Mouse (Mus musculus): ENCODE measurements around the gene Pgm2l1. TPM values are rescaled to one million over a fixed set of nuclear protein-coding genes. Genes with fewer than 3 reads are reported as not detected.
A peak's percentile ranks its signal among the peaks of the same experiment; 100 is the strongest.

Pgm2l1 gene
- polyA plus RNA-seq, 1 experiment: 5.3 TPM

DNA sequence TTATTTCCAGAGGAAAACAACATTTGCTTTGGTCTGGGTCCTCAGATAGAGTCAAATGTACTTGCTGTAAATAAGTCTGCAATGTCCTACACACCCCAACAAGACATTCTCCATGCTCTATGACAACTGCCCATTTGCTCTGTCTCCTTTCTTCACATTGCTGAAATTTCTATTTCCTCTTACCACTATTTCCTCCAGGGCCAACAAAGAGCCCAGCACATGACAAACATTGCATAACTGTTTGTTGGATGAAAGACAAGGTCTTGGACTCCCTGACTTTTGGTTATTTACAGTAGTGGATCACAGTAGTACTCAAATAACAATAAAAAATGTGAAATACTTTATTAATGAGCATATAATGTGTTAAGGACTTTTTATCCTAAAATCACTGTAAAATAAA is 19.3 kb upstream of the Pgm2l1 start:
- H3K4me3 ChIP-seq (ENCODE audit: control insufficient read depth, low read depth, low read length): no peak overlapping the region
- no peak for TF ChIP-seq CTCF (IDR thresholded peaks at IDR 0.05; ENCODE audit: control insufficient read depth, insufficient read depth, insufficient replicate concordance, low read depth, low read length)
- no peak for TF ChIP-seq POLR2A (IDR thresholded peaks at IDR 0.05; ENCODE audit: control insufficient read depth, low read depth, low read length)
- no peaks in the 10 kb centered on the region for H3K27me3 ChIP-seq (ENCODE audit: control insufficient read depth, insufficient read depth, low read length)
- no peak overlapping the region for H3K27ac ChIP-seq (ENCODE audit: control insufficient read depth, insufficient read depth, low read depth, low read length)
- no peaks in the 10 kb centered on the region for H3K36me3 ChIP-seq (ENCODE audit: control insufficient read depth, insufficient read depth, low read length)
- H3K4me1 ChIP-seq (ENCODE audit: control insufficient read depth, insufficient read depth, low read length): no peaks in the 10 kb centered on the region

DNA sequence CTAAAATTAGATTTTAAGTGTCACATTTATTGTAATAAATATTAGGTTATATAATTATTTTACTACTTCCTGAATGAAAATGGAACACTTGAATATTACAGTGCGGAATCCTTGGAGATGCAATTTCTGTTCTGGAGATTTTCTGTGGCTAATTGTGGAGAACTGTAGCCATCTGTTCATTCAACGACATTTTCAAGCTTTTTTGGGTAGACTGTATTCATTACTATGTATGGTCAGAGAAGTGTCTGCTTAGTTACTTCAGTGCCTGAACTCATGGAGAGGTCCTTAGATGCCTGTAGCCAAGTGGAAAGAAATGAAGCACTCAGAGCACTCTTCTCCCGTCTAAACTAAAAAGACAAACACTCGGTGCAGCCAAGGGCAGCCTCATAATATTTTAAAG is 12.9 kb upstream of the Pgm2l1 start:
- Histone ChIP-seq H3K36me3 (ENCODE audit: control insufficient read depth, insufficient read depth, low read length) (no peaks in the 10 kb centered on the region), H3K4me3 (ENCODE audit: control insufficient read depth, low read depth, low read length) (no peak overlapping the region), H3K27me3 (ENCODE audit: control insufficient read depth, insufficient read depth, low read length) (no peaks in the 10 kb centered on the region), H3K4me1 (ENCODE audit: control insufficient read depth, insufficient read depth, low read length) (no peaks in the 10 kb centered on the region), H3K27ac (ENCODE audit: control insufficient read depth, insufficient read depth, low read depth, low read length) (no peak overlapping the region)
- TF ChIP-seq CTCF (IDR thresholded peaks at IDR 0.05; ENCODE audit: control insufficient read depth, insufficient read depth, insufficient replicate concordance, low read depth, low read length): no peak
- no peak for TF ChIP-seq POLR2A (IDR thresholded peaks at IDR 0.05; ENCODE audit: control insufficient read depth, low read depth, low read length)

DNA sequence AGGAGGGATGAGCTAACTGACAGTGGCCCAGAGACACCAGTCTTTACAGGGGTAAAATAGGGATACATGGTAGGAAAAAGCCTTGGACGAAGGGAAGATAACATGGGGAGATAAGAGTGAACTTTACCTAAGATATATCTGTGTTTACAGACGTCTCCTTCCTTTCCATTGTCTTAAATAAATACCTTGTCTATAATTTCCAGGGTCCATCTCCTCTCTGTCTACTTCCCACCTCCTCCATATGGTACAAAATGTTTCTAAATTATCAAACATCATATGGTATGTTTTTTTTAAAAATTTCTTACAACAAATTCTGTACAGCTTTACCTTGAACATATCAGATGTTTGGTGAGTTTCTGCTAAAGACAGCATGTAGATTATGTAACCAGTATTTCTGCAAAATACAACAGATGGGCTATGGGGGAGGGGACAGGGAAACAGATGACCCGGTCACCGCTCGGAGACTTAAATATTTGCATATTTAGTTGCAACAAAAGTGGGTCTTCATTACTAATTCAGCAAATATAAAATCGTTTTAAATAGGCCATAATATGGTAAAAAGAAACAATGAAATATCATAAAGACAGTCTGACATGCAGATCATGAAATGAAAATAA is 12.0 kb upstream of the Pgm2l1 start:
- TF ChIP-seq POLR2A (IDR thresholded peaks at IDR 0.05; ENCODE audit: control insufficient read depth, low read depth, low read length): no peak
- no peak for TF ChIP-seq CTCF (IDR thresholded peaks at IDR 0.05; ENCODE audit: control insufficient read depth, insufficient read depth, insufficient replicate concordance, low read depth, low read length)
- Histone ChIP-seq H3K27me3 (ENCODE audit: control insufficient read depth, insufficient read depth, low read length) (no peaks in the 10 kb centered on the region), H3K4me1 (ENCODE audit: control insufficient read depth, insufficient read depth, low read length) (no peaks in the 10 kb centered on the region), H3K4me3 (ENCODE audit: control insufficient read depth, low read depth, low read length) (no peak overlapping the region), H3K27ac (ENCODE audit: control insufficient read depth, insufficient read depth, low read depth, low read length) (no peak overlapping the region), H3K36me3 (ENCODE audit: control insufficient read depth, insufficient read depth, low read length) (no peaks in the 10 kb centered on the region)

DNA sequence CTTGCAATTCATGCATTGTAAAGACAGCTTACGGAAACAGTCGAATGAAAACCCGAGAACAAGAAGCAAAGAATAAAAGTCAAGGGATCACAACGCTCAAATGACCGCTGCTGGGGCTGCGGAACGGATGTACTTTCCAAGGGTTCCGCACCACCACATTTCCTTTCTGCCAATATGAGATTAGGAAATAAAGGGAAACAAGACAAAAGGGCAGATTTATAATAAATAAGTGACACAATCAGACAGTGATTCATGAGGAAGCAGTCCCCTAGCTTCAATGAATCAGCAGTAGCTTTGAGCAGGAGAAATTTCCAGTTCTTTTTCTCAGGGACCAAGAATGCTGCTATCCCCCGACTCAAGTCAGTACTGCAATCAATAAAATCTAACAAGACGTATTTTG is 11.2 kb upstream of the Pgm2l1 start:
- H3K27me3 ChIP-seq (ENCODE audit: control insufficient read depth, insufficient read depth, low read length): no peaks in the 10 kb centered on the region
- TF ChIP-seq CTCF (IDR thresholded peaks at IDR 0.05; ENCODE audit: control insufficient read depth, insufficient read depth, insufficient replicate concordance, low read depth, low read length) (no peak), POLR2A (IDR thresholded peaks at IDR 0.05; ENCODE audit: control insufficient read depth, low read depth, low read length) (no peak)
- H3K36me3 ChIP-seq (ENCODE audit: control insufficient read depth, insufficient read depth, low read length): no peaks in the 10 kb centered on the region
- H3K27ac ChIP-seq (ENCODE audit: control insufficient read depth, insufficient read depth, low read depth, low read length): no peak overlapping the region
- no peak overlapping the region for H3K4me3 ChIP-seq (ENCODE audit: control insufficient read depth, low read depth, low read length)
- no peaks in the 10 kb centered on the region for H3K4me1 ChIP-seq (ENCODE audit: control insufficient read depth, insufficient read depth, low read length)

DNA sequence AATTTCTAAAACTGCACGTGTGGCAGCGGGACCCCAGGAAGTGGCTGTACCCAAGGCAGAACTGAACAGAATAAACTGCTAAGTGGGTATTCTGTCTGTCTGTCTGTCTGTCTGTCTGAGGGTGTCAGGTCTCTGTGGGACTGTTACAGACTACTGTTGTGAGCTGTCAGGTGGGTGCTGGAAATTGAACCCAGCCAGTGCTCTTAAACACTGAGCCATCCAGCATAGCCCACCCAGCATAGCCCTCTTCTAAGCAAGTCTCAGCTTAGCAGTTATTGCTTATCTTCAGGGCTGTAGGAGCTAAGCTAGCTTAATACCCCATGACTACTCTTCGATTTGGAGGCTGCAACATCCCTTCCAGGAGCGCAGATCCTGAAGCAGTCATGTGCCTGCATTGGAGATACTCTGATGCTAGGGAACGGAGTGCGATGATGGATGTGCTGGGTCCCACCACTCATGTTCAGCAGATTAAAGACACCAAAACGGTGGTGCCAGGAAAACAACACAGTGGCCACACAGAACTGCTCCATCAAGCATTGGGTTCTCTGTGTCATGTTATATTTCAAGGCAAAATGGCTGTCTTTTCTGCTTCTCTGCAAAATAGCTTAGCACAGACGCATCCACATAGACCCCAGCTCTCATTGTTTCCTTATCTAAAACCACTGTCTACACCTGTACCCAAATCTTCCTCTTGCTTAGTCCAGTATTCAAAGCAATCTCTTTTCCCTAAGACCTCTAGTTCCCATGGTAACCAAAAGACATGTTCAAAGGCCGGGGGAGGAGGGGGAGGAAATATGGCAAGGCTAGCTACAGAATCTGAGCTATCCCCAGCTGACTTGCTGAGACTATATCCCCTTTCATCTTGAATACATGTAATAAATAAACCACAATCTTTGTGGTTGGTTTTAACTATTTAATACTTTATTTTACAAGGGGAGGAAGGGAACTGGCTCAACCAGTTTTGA is 10.3 kb upstream of the Pgm2l1 start:
- Histone ChIP-seq H3K36me3 (ENCODE audit: control insufficient read depth, insufficient read depth, low read length) (no peaks in the 10 kb centered on the region), H3K4me3 (ENCODE audit: control insufficient read depth, low read depth, low read length) (no peak overlapping the region), H3K4me1 (ENCODE audit: control insufficient read depth, insufficient read depth, low read length) (no peaks in the 10 kb centered on the region), H3K27me3 (ENCODE audit: control insufficient read depth, insufficient read depth, low read length) (no peaks in the 10 kb centered on the region), H3K27ac (ENCODE audit: control insufficient read depth, insufficient read depth, low read depth, low read length) (no peak overlapping the region)
- no peak for TF ChIP-seq CTCF (IDR thresholded peaks at IDR 0.05; ENCODE audit: control insufficient read depth, insufficient read depth, insufficient replicate concordance, low read depth, low read length)
- no peak for TF ChIP-seq POLR2A (IDR thresholded peaks at IDR 0.05; ENCODE audit: control insufficient read depth, low read depth, low read length)

DNA sequence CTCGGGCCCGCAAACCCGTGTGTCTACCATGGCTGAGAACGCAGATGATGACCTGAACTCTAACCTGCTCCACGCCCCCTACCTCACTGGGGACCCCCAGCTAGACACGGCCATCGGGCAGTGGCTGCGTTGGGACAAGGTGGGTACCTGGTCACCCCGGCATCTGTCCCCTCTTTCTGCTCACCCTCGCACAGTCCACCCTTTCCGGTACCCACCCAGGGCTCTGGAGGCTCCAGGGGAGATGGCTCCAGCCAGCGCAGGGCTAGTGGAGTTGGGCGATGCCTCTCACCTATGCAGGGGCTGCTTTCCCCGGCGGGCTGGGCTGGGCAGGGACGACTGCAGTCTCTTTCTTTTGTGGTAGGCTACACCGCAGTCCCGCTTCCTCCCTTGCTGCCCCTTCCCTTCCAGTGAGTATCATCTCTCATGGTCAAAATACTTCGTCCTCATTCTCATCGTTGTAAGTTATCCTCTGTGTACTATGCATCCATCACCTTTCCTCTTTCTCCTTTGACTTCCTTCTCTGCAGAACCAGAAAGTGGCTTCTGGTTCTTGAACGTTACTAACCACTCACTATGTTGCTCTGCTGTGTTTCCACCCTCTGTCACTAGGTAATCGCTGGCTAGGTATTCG is 817 bp downstream of the Pgm2l1 start:
- no peak for TF ChIP-seq POLR2A (IDR thresholded peaks at IDR 0.05; ENCODE audit: control insufficient read depth, low read depth, low read length)
- Histone ChIP-seq H3K27me3 (ENCODE audit: control insufficient read depth, insufficient read depth, low read length) (no peaks in the 10 kb centered on the region), H3K4me3 (ENCODE audit: control insufficient read depth, low read depth, low read length) (peak overlapping the region; percentile 90), H3K36me3 (ENCODE audit: control insufficient read depth, insufficient read depth, low read length) (no peaks in the 10 kb centered on the region), H3K4me1 (ENCODE audit: control insufficient read depth, insufficient read depth, low read length) (peaks cover 2% of the 10 kb centered on the region; the same call in 1 of the 2 replicates), H3K27ac (ENCODE audit: control insufficient read depth, insufficient read depth, low read depth, low read length) (peak overlapping the region; percentile 70)

DNA sequence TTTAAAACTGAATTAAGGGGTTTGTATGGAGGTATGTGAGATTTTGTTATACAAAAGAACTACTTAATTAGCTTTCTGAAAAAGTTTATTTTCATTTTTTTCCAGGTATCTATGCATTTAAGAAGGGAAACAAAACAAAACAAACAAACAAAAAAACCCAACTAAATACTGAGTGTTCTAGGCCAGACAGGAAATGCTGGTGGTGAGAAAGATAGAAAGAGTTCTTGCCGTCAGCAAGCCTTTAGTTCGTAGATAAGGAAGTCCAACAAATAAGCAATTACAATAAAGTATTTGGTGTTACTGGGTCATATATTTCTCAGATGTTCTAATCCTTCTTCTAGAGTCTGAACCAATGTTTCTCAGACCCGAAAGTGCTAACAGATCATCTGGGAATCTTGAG is 1.8 kb downstream of the Pgm2l1 start:
- no peak for TF ChIP-seq CTCF (IDR thresholded peaks at IDR 0.05; ENCODE audit: control insufficient read depth, insufficient read depth, insufficient replicate concordance, low read depth, low read length)
- no peak for TF ChIP-seq POLR2A (IDR thresholded peaks at IDR 0.05; ENCODE audit: control insufficient read depth, low read depth, low read length)
- Histone ChIP-seq H3K4me3 (ENCODE audit: control insufficient read depth, low read depth, low read length) (no peak overlapping the region), H3K36me3 (ENCODE audit: control insufficient read depth, insufficient read depth, low read length) (no peaks in the 10 kb centered on the region), H3K27ac (ENCODE audit: control insufficient read depth, insufficient read depth, low read depth, low read length) (no peak overlapping the region), H3K27me3 (ENCODE audit: control insufficient read depth, insufficient read depth, low read length) (no peaks in the 10 kb centered on the region), H3K4me1 (ENCODE audit: control insufficient read depth, insufficient read depth, low read length) (peaks cover 2% of the 10 kb centered on the region; the same call in 1 of the 2 replicates)

All from testis, adult 2 months (tissue).